Mouse (Mus musculus) CD4-positive, CD25-positive, alpha-beta regulatory T cell (primary cell): ENCODE measurements around the gene Arhgef5. TPM values are rescaled to one million over a fixed set of nuclear protein-coding genes. Genes with fewer than 3 reads are reported as not detected.

Experiments used
- polyA plus RNA-seq: library from polyadenylated mRNA; unstranded; fragments of 100-300 nt; shearing (Covaris generic); gene quantifications from one replicate; pipeline ENCODE4 v1.2.1, GENCODE M21; 2017

Arhgef5 gene
- 4.1 TPM for polyA plus RNA-seq

GRCm38 (mm10) chr6:43265363-43266041, at the start of gene Arhgef5:
Arhgef5 (plus strand) TSS chr6:43265582.

GRCm38 (mm10) chr6:43231255-43231654, 34.1 kb upstream of the Arhgef5 start, which contains the start of gene Olfr47:
Olfr47 (plus strand) TSS chr6:43231529.

DNA sequence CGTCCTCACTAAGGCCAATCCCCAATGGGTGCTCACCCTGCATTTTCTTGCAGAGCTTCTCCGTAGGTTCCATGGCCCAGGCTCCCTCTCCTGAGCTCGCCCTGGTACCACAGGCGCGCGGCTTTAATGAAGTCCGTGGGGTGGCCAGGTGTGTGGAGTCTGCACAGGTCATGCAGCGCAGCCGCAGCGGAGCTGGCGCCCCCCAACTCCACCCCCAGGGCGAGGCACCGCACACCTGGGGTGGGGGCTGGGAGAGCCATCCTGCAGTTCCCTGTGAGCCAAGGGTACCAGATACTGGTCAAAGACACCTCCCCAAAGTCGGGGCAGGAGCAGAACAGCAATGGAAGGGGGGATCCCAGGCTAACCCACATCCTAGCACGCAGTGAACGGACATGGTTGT, 44.1 kb downstream of the Arhgef5 start, which contains the start of gene Nobox:
Gene Nobox (minus strand): TSS at position 101 of the 400 bp plus-strand sequence.

Other genes starting within 250 kb of the Arhgef5 start
- gene Olfr441, start 159.2 kb upstream of the Arhgef5 start, polyA plus RNA-seq: not detected
- 0.06 TPM for gene Olfr237-ps1, start 119.0 kb upstream of the Arhgef5 start, polyA plus RNA-seq
- gene Olfr437, start 102.3 kb upstream of the Arhgef5 start, polyA plus RNA-seq: not detected
- not detected for gene Olfr13, start 93.4 kb upstream of the Arhgef5 start, polyA plus RNA-seq
- not detected for gene Olfr435, start 68.4 kb upstream of the Arhgef5 start, polyA plus RNA-seq
- gene Olfr434, start 52.6 kb upstream of the Arhgef5 start, polyA plus RNA-seq: not detected
- gene Olfr47, start 34.1 kb upstream of the Arhgef5 start, polyA plus RNA-seq: not detected
- not detected for gene Nobox, start 44.0 kb downstream of the Arhgef5 start, polyA plus RNA-seq